Mouse (Mus musculus) brain, embryonic 14.5 days (tissue): ENCODE measurements around the gene Idh2. TPM values are rescaled to one million over a fixed set of nuclear protein-coding genes. Genes with fewer than 3 reads are reported as not detected.
"Not testable (repeated sequence)": the region's sequence is repeated elsewhere in the genome, so short reads cannot be mapped to it uniquely, and the experiment has no call there.

ENCODE experiments used
- DNase-seq: peaks from one replicate; pipeline ENCODE4 v3.0.0-alpha.2; 2011; ENCODE audit warnings: low read depth
- CTCF ChIP-seq: fragments of 200-500 bp; IDR thresholded peaks from 2 replicates; pipeline ENCODE4 v1.5.1; 2012; ENCODE audit warnings: inconsistent platforms, mild to moderate bottlenecking, moderate library complexity, borderline replicate concordance; ENCODE audit not compliant: insufficient read depth, insufficient read length; ENCODE audit errors: extremely low read depth
- POLR2A ChIP-seq: fragments of 200-500 bp; IDR thresholded peaks from 2 replicates; pipeline ENCODE4 v1.6.1; 2012; ENCODE audit warnings: mild to moderate bottlenecking, inconsistent platforms, borderline replicate concordance; ENCODE audit not compliant: poor library complexity, insufficient read depth, insufficient read length, severe bottlenecking; ENCODE audit errors: extremely low read depth
- polyA plus RNA-seq: library from polyadenylated mRNA; depleted of rRNA; stranded (reverse); fragments of >200 nt; gene quantifications from 2 replicates; pipeline ENCODE4 v1.2.3, GENCODE M21; 2012

Idh2 gene
- polyA plus RNA-seq, 1 experiment, result 230 TPM

GRCm38 (mm10) chr7:80062083-80062826 is 52.9 kb downstream of the Idh2 start:
- TF ChIP-seq POLR2A (no peak), CTCF (no peak)
- DNase-seq, result no peak

GRCm38 (mm10) chr7:80060012-80060778 is 55.0 kb downstream of the Idh2 start:
- TF ChIP-seq POLR2A (no peak), CTCF (no peak)

GRCm38 (mm10) chr7:80059064-80059838 is 55.9 kb downstream of the Idh2 start:
- DNase-seq, result no peak
- no peak for TF ChIP-seq POLR2A
- TF ChIP-seq CTCF, result no peak

More at GRCm38 (mm10) chr7:80060012-80060778, 55.0 kb downstream of the Idh2 start:
- no peak for DNase-seq

- TF ChIP-seq POLR2A (no peak), CTCF (no peak)
- no peak for DNase-seq
Measured at GRCm38 (mm10) chr7:80058405-80059063, 56.7 kb downstream of the Idh2 start.

GRCm38 (mm10) chr7:80057781-80058180 is 57.4 kb downstream of the Idh2 start:
- TF ChIP-seq CTCF, result no peak
- TF ChIP-seq POLR2A, result no peak

GRCm38 (mm10) chr7:80057002-80057691 is 58.0 kb downstream of the Idh2 start:
- no peak for DNase-seq
- TF ChIP-seq CTCF, result no peak
- no peak for TF ChIP-seq POLR2A

More at GRCm38 (mm10) chr7:80057781-80058180, 57.4 kb downstream of the Idh2 start:
- no peak for DNase-seq

- TF ChIP-seq POLR2A, result no peak
- TF ChIP-seq CTCF, result no peak
Measured at GRCm38 (mm10) chr7:80055781-80056180, 59.4 kb downstream of the Idh2 start.

GRCm38 (mm10) chr7:80053147-80053546 is 62.0 kb downstream of the Idh2 start:
- TF ChIP-seq POLR2A (no peak), CTCF (no peak)
- no peak for DNase-seq

More at GRCm38 (mm10) chr7:80055781-80056180, 59.4 kb downstream of the Idh2 start:
- no peak for DNase-seq

GRCm38 (mm10) chr7:80052261-80052660 is 62.9 kb downstream of the Idh2 start:
- DNase-seq, result peak; percentile 78
- no peak for TF ChIP-seq POLR2A
- TF ChIP-seq CTCF, result no peak

- no peak for DNase-seq
- no peak for TF ChIP-seq POLR2A
- TF ChIP-seq CTCF, result no peak
Measured at GRCm38 (mm10) chr7:80051835-80052234, 63.4 kb downstream of the Idh2 start.

- DNase-seq, result not testable (repeated sequence)
Measured at GRCm38 (mm10) chr7:80050382-80050781, 64.8 kb downstream of the Idh2 start.
